ENCODE assay signal across 24 mouse cellular contexts in genomic region chr7:25383385-25383784, GRCm38 (mm10). TPM values are rescaled to one million over a fixed set of nuclear protein-coding genes. Genes with fewer than 3 reads are reported as not detected.
"Had no signal": no experiment of that assay in that cellular context is flagged by ENCODE, and none has a peak within 500 bp of the region (broad histone marks: within the 10 kb centered on the region; RNA-seq: fewer than 3 reads in every experiment).

No protein-coding gene starts in this region.

- H3K4me3 ChIP-seq: midbrain, embryonic 10.5 days; midbrain, embryonic 12.5 days; myocyte; neural tube, embryonic 13.5 days; neural tube, embryonic 15.5 days had no signal

- H3K27me3 ChIP-seq: neural tube, embryonic 15.5 days had no signal

- H3K27ac ChIP-seq: midbrain, embryonic 10.5 days; midbrain, embryonic 12.5 days; neural tube, embryonic 13.5 days; neural tube, embryonic 15.5 days had no signal

- DNase-seq: lung, adult 18-20 months; lung, embryonic 14.5 days; lung, postnatal 10 days; midbrain, embryonic 14.5 days; retina, postnatal 1 day; right cerebral cortex, adult 18-20 months; right cerebral cortex, postnatal 25 days; right cerebral cortex, postnatal 4 days; spleen, adult 18-20 months; thymus, adult 18-20 months; thymus, postnatal 14 days; thymus, postnatal 36 days had no signal

RNA-seq across cellular contexts. Expression of gene Cnfn, which starts 13.9 kb away (rescaled TPM):
- total RNA-seq: megakaryocyte, adult 5-6 weeks; megakaryocyte-erythroid progenitor cell, adult 5-6 weeks had no signal
- polyA plus RNA-seq: lung, embryonic 14.5 days; midbrain, embryonic 10.5 days; midbrain, embryonic 12.5 days; midbrain, embryonic 14.5 days; midbrain, embryonic 16.5 days; myocyte; neural tube, embryonic 11.5 days; neural tube, embryonic 13.5 days; stomach, embryonic 14.5 days had no signal

RNA-seq across cellular contexts. Expression of gene Cxcl17, which starts 29.3 kb away (rescaled TPM):
- total RNA-seq: megakaryocyte, adult 5-6 weeks; megakaryocyte-erythroid progenitor cell, adult 5-6 weeks had no signal
- polyA plus RNA-seq: lung, embryonic 14.5 days; lung, embryonic 16.5 days; neural tube, embryonic 11.5 days; small intestine, adult 2 months had no signal
